Mouse (Mus musculus): Measurements from ENCODE around the gene Rgs4. TPM values are rescaled to one million over a fixed set of nuclear protein-coding genes. Genes with fewer than 3 reads are reported as not detected.

The Rgs4 gene
- polyA plus RNA-seq (2014; fragmentation: Nextera tagmentation; extraction: Ambion mirVana): 83.9 and 109 TPM in 2 replicates

GRCm38 (mm10) chr1:169747473-169747872, at the start of gene Rgs4:
Gene Rgs4 (minus strand): TSS chr1:169747642.
- H3K4me2 ChIP-seq (ENCODE audit: low read depth, low read length): peak within 1 kb of the TSS; percentile 45
- H3K4me1 ChIP-seq (ENCODE audit: control insufficient read depth, insufficient read depth, low read length): 0 out of 2 replicates have a peak, but pooled peaks cover 4% of the 10 kb centered on the region
- H3K27me3 ChIP-seq (ENCODE audit: control insufficient read depth, insufficient read depth, low read length): no peaks in the 10 kb centered on the region
- ATAC-seq (ENCODE audit: low read depth): peak; percentile 98
- under 1% methylated on average over 16 of the region's 16 CpGs for WGBS
- peak within 1 kb of the TSS; percentile 32 for H3K4me3 ChIP-seq (ENCODE audit: low read depth, low read length)
- peak within 1 kb of the TSS; percentile 56 for H3K27ac ChIP-seq (ENCODE audit: low read depth, low read length)
- no peaks in the 10 kb centered on the region for H3K36me3 ChIP-seq (ENCODE audit: control insufficient read depth, insufficient read depth, low read length)
- H3K9me3 ChIP-seq (ENCODE audit: control insufficient read depth, low read length): no peaks in the 10 kb centered on the region
- H3K9ac ChIP-seq (replicated peaks; ENCODE audit: low read depth, low read length): peak within 1 kb of the TSS; percentile 12

- no peak for ATAC-seq (ENCODE audit: low read depth)
- H3K4me1 ChIP-seq (ENCODE audit: control insufficient read depth, insufficient read depth, low read length): no peaks in the 10 kb centered on the region
- H3K9me3 ChIP-seq (ENCODE audit: control insufficient read depth, low read length): no peaks in the 10 kb centered on the region
- H3K27ac ChIP-seq (ENCODE audit: low read depth, low read length): no peak overlapping the region
- H3K9ac ChIP-seq (replicated peaks; ENCODE audit: low read depth, low read length): no peak overlapping the region
- H3K36me3 ChIP-seq (ENCODE audit: control insufficient read depth, insufficient read depth, low read length): no peaks in the 10 kb centered on the region
- 93% methylated on average over 5 of the region's 5 CpGs for WGBS
- no peak overlapping the region for H3K4me3 ChIP-seq (ENCODE audit: low read depth, low read length)
- H3K27me3 ChIP-seq (ENCODE audit: control insufficient read depth, insufficient read depth, low read length): no peaks in the 10 kb centered on the region
- no peak overlapping the region for H3K4me2 ChIP-seq (ENCODE audit: low read depth, low read length)
Observed at GRCm38 (mm10) chr1:169792437-169792836, 45.0 kb upstream of the Rgs4 start.

DNA sequence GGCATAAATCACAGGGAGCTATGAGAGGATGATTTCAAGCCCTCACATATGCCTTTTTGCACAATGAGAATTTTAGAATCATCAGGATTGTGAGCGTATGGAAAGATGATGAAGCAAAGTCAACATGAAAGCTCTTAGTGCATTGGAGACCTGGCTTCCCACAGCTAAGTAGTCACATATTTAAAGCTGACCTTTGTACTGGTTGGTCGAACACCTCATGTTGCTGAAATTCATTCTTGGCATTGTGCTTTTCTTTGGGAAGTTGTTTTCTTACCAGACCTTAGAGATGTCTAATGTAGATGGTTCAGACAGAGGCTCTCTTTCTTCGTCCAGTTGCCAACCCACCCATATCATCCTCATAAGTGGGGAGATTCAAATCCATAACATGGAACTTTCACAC, 38.5 kb upstream of the Rgs4 start:
- Histone ChIP-seq H3K4me2 (ENCODE audit: low read depth, low read length) (no peak overlapping the region), H3K27me3 (ENCODE audit: control insufficient read depth, insufficient read depth, low read length) (no peaks in the 10 kb centered on the region), H3K27ac (ENCODE audit: low read depth, low read length) (no peak overlapping the region), H3K4me1 (ENCODE audit: control insufficient read depth, insufficient read depth, low read length) (no peaks in the 10 kb centered on the region), H3K9ac (replicated peaks; ENCODE audit: low read depth, low read length) (no peak overlapping the region), H3K4me3 (ENCODE audit: low read depth, low read length) (no peak overlapping the region), H3K9me3 (ENCODE audit: control insufficient read depth, low read length) (no peaks in the 10 kb centered on the region), H3K36me3 (ENCODE audit: control insufficient read depth, insufficient read depth, low read length) (no peaks in the 10 kb centered on the region)
- WGBS: 90% methylated on average over 3 of the region's 3 CpGs
- ATAC-seq (ENCODE audit: low read depth): no peak

GRCm38 (mm10) chr1:169776566-169776965, 29.1 kb upstream of the Rgs4 start:
- H3K4me3 ChIP-seq (ENCODE audit: low read depth, low read length): no peak overlapping the region
- no peaks in the 10 kb centered on the region for H3K36me3 ChIP-seq (ENCODE audit: control insufficient read depth, insufficient read depth, low read length)
- 76% methylated on average over 7 of the region's 7 CpGs for WGBS
- H3K27me3 ChIP-seq (ENCODE audit: control insufficient read depth, insufficient read depth, low read length): no peaks in the 10 kb centered on the region
- no peaks in the 10 kb centered on the region for H3K9me3 ChIP-seq (ENCODE audit: control insufficient read depth, low read length)
- no peak overlapping the region for H3K27ac ChIP-seq (ENCODE audit: low read depth, low read length)
- H3K9ac ChIP-seq (replicated peaks; ENCODE audit: low read depth, low read length): no peak overlapping the region
- no peak overlapping the region for H3K4me2 ChIP-seq (ENCODE audit: low read depth, low read length)
- H3K4me1 ChIP-seq (ENCODE audit: control insufficient read depth, insufficient read depth, low read length): no peaks in the 10 kb centered on the region
- ATAC-seq (ENCODE audit: low read depth): no peak

- peak; percentile 57 for ATAC-seq (ENCODE audit: low read depth)
- Histone ChIP-seq H3K27ac (ENCODE audit: low read depth, low read length) (peak overlapping the region; percentile 13; the same call in 1 of the 2 replicates), H3K4me3 (ENCODE audit: low read depth, low read length) (no peak overlapping the region), H3K4me2 (ENCODE audit: low read depth, low read length) (no peak overlapping the region), H3K36me3 (ENCODE audit: control insufficient read depth, insufficient read depth, low read length) (no peaks in the 10 kb centered on the region), H3K9me3 (ENCODE audit: control insufficient read depth, low read length) (no peaks in the 10 kb centered on the region), H3K4me1 (ENCODE audit: control insufficient read depth, insufficient read depth, low read length) (no peaks in the 10 kb centered on the region), H3K9ac (replicated peaks; ENCODE audit: low read depth, low read length) (no peak overlapping the region), H3K27me3 (ENCODE audit: control insufficient read depth, insufficient read depth, low read length) (no peaks in the 10 kb centered on the region)
- WGBS: 42% methylated on average over 2 of the region's 2 CpGs
Observed at GRCm38 (mm10) chr1:169764619-169764955, 17.1 kb upstream of the Rgs4 start.

DNA sequence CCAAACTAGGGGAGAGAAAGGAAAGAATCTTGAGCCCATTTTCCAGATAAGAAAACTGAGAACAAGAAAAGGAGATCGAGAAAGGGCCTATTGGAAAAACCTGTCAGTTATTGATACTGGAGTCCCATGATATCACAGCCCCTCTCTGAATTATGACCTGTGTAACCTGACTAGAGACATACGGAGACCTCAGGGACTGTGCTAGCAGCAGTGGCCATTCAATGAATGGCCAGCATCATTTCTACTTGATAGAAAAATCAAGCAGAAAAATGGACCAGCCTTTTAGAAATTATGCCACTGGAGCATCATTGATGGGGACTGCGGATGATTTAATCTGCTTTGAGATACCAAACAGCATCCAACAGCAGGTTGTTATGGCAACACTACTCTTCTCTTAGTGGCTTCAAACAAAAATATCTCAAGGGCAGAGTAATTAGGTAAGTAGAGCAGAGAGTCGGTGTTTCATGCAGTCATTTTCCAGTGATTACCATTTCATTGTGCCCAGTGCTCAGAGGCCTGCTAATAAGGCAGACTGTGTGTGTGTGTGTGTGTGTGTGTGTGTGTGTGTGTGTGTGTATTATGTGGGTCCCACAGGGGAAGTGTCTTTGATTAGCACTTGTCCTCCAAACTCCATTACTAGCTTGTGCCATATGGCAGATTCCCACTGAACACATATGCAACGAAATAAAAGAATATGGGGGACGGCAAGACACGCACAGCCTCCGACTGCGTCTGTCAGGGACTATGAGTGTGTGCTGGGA, 16.6 kb upstream of the Rgs4 start:
- H3K4me2 ChIP-seq (ENCODE audit: low read depth, low read length): no peak overlapping the region
- H3K9me3 ChIP-seq (ENCODE audit: control insufficient read depth, low read length): no peaks in the 10 kb centered on the region
- peak overlapping the region; percentile 13; the same call in 1 of the 2 replicates for H3K27ac ChIP-seq (ENCODE audit: low read depth, low read length)
- no peak overlapping the region for H3K4me3 ChIP-seq (ENCODE audit: low read depth, low read length)
- H3K4me1 ChIP-seq (ENCODE audit: control insufficient read depth, insufficient read depth, low read length): no peaks in the 10 kb centered on the region
- H3K9ac ChIP-seq (replicated peaks; ENCODE audit: low read depth, low read length): no peak overlapping the region
- no peaks in the 10 kb centered on the region for H3K27me3 ChIP-seq (ENCODE audit: control insufficient read depth, insufficient read depth, low read length)
- WGBS: 37% methylated on average over 9 of the region's 9 CpGs
- no peaks in the 10 kb centered on the region for H3K36me3 ChIP-seq (ENCODE audit: control insufficient read depth, insufficient read depth, low read length)
- ATAC-seq (ENCODE audit: low read depth): peak; percentile 91

GRCm38 (mm10) chr1:169762524-169762923, 15.1 kb upstream of the Rgs4 start:
- ATAC-seq (ENCODE audit: low read depth): no peak
- no peaks in the 10 kb centered on the region for H3K9me3 ChIP-seq (ENCODE audit: control insufficient read depth, low read length)
- H3K27me3 ChIP-seq (ENCODE audit: control insufficient read depth, insufficient read depth, low read length): no peaks in the 10 kb centered on the region
- H3K9ac ChIP-seq (replicated peaks; ENCODE audit: low read depth, low read length): no peak overlapping the region
- H3K4me1 ChIP-seq (ENCODE audit: control insufficient read depth, insufficient read depth, low read length): no peaks in the 10 kb centered on the region
- no peak overlapping the region for H3K4me2 ChIP-seq (ENCODE audit: low read depth, low read length)
- no peak overlapping the region for H3K4me3 ChIP-seq (ENCODE audit: low read depth, low read length)
- WGBS: 86% methylated on average over 2 of the region's 2 CpGs
- no peaks in the 10 kb centered on the region for H3K36me3 ChIP-seq (ENCODE audit: control insufficient read depth, insufficient read depth, low read length)
- H3K27ac ChIP-seq (ENCODE audit: low read depth, low read length): no peak overlapping the region

- Histone ChIP-seq H3K4me3 (ENCODE audit: low read depth, low read length) (no peak overlapping the region), H3K9ac (replicated peaks; ENCODE audit: low read depth, low read length) (no peak overlapping the region), H3K27me3 (ENCODE audit: control insufficient read depth, insufficient read depth, low read length) (no peaks in the 10 kb centered on the region), H3K9me3 (ENCODE audit: control insufficient read depth, low read length) (no peaks in the 10 kb centered on the region), H3K36me3 (ENCODE audit: control insufficient read depth, insufficient read depth, low read length) (no peaks in the 10 kb centered on the region), H3K27ac (ENCODE audit: low read depth, low read length) (no peak overlapping the region), H3K4me1 (ENCODE audit: control insufficient read depth, insufficient read depth, low read length) (no peaks in the 10 kb centered on the region), H3K4me2 (ENCODE audit: low read depth, low read length) (no peak overlapping the region)
- WGBS: 31% methylated on average over 3 of the region's 3 CpGs
- ATAC-seq (ENCODE audit: low read depth): no peak
Observed at GRCm38 (mm10) chr1:169756532-169756931, 9.1 kb upstream of the Rgs4 start.

GRCm38 (mm10) chr1:169752395-169752794, 5.0 kb upstream of the Rgs4 start:
- Histone ChIP-seq H3K27me3 (ENCODE audit: control insufficient read depth, insufficient read depth, low read length) (no peaks in the 10 kb centered on the region), H3K4me3 (ENCODE audit: low read depth, low read length) (no peak overlapping the region), H3K36me3 (ENCODE audit: control insufficient read depth, insufficient read depth, low read length) (no peaks in the 10 kb centered on the region), H3K27ac (ENCODE audit: low read depth, low read length) (no peak overlapping the region), H3K4me2 (ENCODE audit: low read depth, low read length) (no peak overlapping the region), H3K9ac (replicated peaks; ENCODE audit: low read depth, low read length) (no peak overlapping the region), H3K4me1 (ENCODE audit: control insufficient read depth, insufficient read depth, low read length) (no peaks in the 10 kb centered on the region), H3K9me3 (ENCODE audit: control insufficient read depth, low read length) (no peaks in the 10 kb centered on the region)
- no peak for ATAC-seq (ENCODE audit: low read depth)
- 56% methylated on average over 3 of the region's 4 CpGs for WGBS

All from neural tube, embryonic 14.5 days (tissue).